Mouse (Mus musculus) megakaryocyte progenitor cell, adult 5-6 weeks (primary cell): ENCODE measurements around the gene Lama5. TPM values are rescaled to one million over a fixed set of nuclear protein-coding genes. Genes with fewer than 3 reads are reported as not detected.
A peak's percentile ranks its signal among the peaks of the same experiment; 100 is the strongest.
"Not testable (repeated sequence)": the region's sequence is repeated elsewhere in the genome, so short reads cannot be mapped to it uniquely, and the experiment has no call there.

ENCODE experiments used
- ATAC-seq: replicated peaks from 2 replicates; pipeline ENCODE4 v1.8.0; 2016; ENCODE audit warnings: mild to moderate bottlenecking, moderate TSS enrichment, inconsistent platforms; ENCODE audit not compliant: poor library complexity
- total RNA-seq, 2 experiments: library from RNA; stranded (forward) in 1 of 2; stranded (reverse) in 1 of 2; fragments of 157-497, 149-512 nt in 1 of 2; fragments of 200-1000 nt in 1 of 2; gene quantifications; 2 replicates each; pipeline versions ENCODE4 v1.2.3 to v1.2.4; 2015 to 2017

The Lama5 gene
- total RNA-seq, 2 experiments from 2014 or later: 0.07 to 0.08 TPM

GRCm38 (mm10) chr2:180201303-180201702, 24.4 kb downstream of the Lama5 start:
- ATAC-seq: no peak

GRCm38 (mm10) chr2:180200681-180201080, 25.0 kb downstream of the Lama5 start:
- no peak for ATAC-seq

- ATAC-seq: no peak
These were observed 26.9 kb downstream of the Lama5 start for GRCm38 (mm10) chr2:180198782-180199181.

GRCm38 (mm10) chr2:180197323-180198037, 28.2 kb downstream of the Lama5 start:
- ATAC-seq: no peak

GRCm38 (mm10) chr2:180196610-180197322, 28.9 kb downstream of the Lama5 start:
- peak; percentile 89 for ATAC-seq

- no peak for ATAC-seq
These were observed 38.3 kb downstream of the Lama5 start for GRCm38 (mm10) chr2:180187362-180187761.

- ATAC-seq: no peak
These were observed 40.0 kb downstream of the Lama5 start for GRCm38 (mm10) chr2:180185686-180186085.

- no peak for ATAC-seq
These were observed 40.9 kb downstream of the Lama5 start for GRCm38 (mm10) chr2:180184752-180185109.

GRCm38 (mm10) chr2:180184011-180184751, 41.5 kb downstream of the Lama5 start:
- no peak for ATAC-seq

GRCm38 (mm10) chr2:180181542-180181941, 44.1 kb downstream of the Lama5 start:
- ATAC-seq: no peak

GRCm38 (mm10) chr2:180175725-180176124, 49.9 kb downstream of the Lama5 start:
- ATAC-seq: no peak

- ATAC-seq: no peak
These were observed 51.5 kb downstream of the Lama5 start for GRCm38 (mm10) chr2:180174121-180174520.

GRCm38 (mm10) chr2:180173711-180174110, 51.9 kb downstream of the Lama5 start:
- ATAC-seq: not testable (repeated sequence)

GRCm38 (mm10) chr2:180173163-180173562, 52.5 kb downstream of the Lama5 start:
- peak; percentile 42 for ATAC-seq

GRCm38 (mm10) chr2:180172152-180172551, 53.5 kb downstream of the Lama5 start:
- no peak for ATAC-seq

GRCm38 (mm10) chr2:180171522-180172070, 54.1 kb downstream of the Lama5 start:
- peak; percentile 29 for ATAC-seq

- peak; percentile 83 for ATAC-seq
These were observed 54.7 kb downstream of the Lama5 start, which contains the start of gene Adrm1 for GRCm38 (mm10) chr2:180170806-180171521. TSS of gene Adrm1 (plus strand) at chr2:180171485.

GRCm38 (mm10) chr2:180170151-180170805, 55.4 kb downstream of the Lama5 start:
- no peak for ATAC-seq

GRCm38 (mm10) chr2:180166869-180167268, 58.8 kb downstream of the Lama5 start:
- ATAC-seq: no peak

GRCm38 (mm10) chr2:180165855-180166254, 59.8 kb downstream of the Lama5 start:
- ATAC-seq: no peak
